Mouse (Mus musculus) adrenal gland, adult 2 months (tissue): ENCODE data around the gene Fzr1. TPM values are rescaled to one million over a fixed set of nuclear protein-coding genes. Genes with fewer than 3 reads are reported as not detected.
A peak's percentile ranks its signal among the peaks of the same experiment; 100 is the strongest.

Source experiments
- DNase-seq: peaks from one replicate; pipeline ENCODE4 v3.0.0; 2021
- polyA plus RNA-seq: library from polyadenylated mRNA; depleted of rRNA; stranded (reverse); fragments of >200 nt; gene quantifications from 2 replicates; pipeline ENCODE4 v1.2.3, GENCODE M21; 2012
- total RNA-seq, 2 experiments: library from RNA; stranded (reverse); gene quantifications; 2 replicates each; pipeline ENCODE4 v1.2.3; 2021

Fzr1 gene
- total and polyA plus RNA-seq, 3 experiments, result 40.7 to 95.6 (median 45.0) TPM

GRCm38 (mm10) chr10:81355533-81355932 is 22.8 kb downstream of the Fzr1 start:
- DNase-seq, result no peak

- DNase-seq, result no peak
Measured at GRCm38 (mm10) chr10:81354738-81355477, 23.4 kb downstream of the Fzr1 start.

GRCm38 (mm10) chr10:81351678-81352291 is 26.5 kb downstream of the Fzr1 start:
- no peak for DNase-seq

- DNase-seq, result peak; percentile 100
Measured at GRCm38 (mm10) chr10:81350351-81351063, 27.8 kb downstream of the Fzr1 start, which contains the start of gene Hmg20b. Gene Hmg20b (minus strand): TSS chr10:81350480.

- no peak for DNase-seq
Measured at GRCm38 (mm10) chr10:81349961-81350350, 28.4 kb downstream of the Fzr1 start.

- peak; percentile 62 for DNase-seq
Measured at GRCm38 (mm10) chr10:81349146-81349545, 29.2 kb downstream of the Fzr1 start.

- peak; percentile 92 for DNase-seq
Measured at GRCm38 (mm10) chr10:81346453-81347067, 31.8 kb downstream of the Fzr1 start.

- no peak for DNase-seq
Measured at GRCm38 (mm10) chr10:81345162-81345534, 33.2 kb downstream of the Fzr1 start.

- peak; percentile 52 for DNase-seq
Measured at GRCm38 (mm10) chr10:81344421-81345161, 33.7 kb downstream of the Fzr1 start.

GRCm38 (mm10) chr10:81342686-81343505 is 35.4 kb downstream of the Fzr1 start, which contains the start of gene Gipc3:
Gene Gipc3 (minus strand): TSS chr10:81343266.
- DNase-seq, result peak; percentile 56

- peak; percentile 78 for DNase-seq
Measured at GRCm38 (mm10) chr10:81341333-81341949, 36.9 kb downstream of the Fzr1 start.

GRCm38 (mm10) chr10:81340551-81341332 is 37.6 kb downstream of the Fzr1 start:
- no peak for DNase-seq

- no peak for DNase-seq
Measured at GRCm38 (mm10) chr10:81336558-81336957, 41.8 kb downstream of the Fzr1 start.

GRCm38 (mm10) chr10:81335393-81336340 is 42.6 kb downstream of the Fzr1 start:
- no peak for DNase-seq

- DNase-seq, result no peak
Measured at GRCm38 (mm10) chr10:81334324-81334723, 44.0 kb downstream of the Fzr1 start.

GRCm38 (mm10) chr10:81332277-81332676 is 46.0 kb downstream of the Fzr1 start:
- DNase-seq, result no peak

GRCm38 (mm10) chr10:81330007-81330406 is 48.3 kb downstream of the Fzr1 start:
- DNase-seq, result no peak
